Mouse (Mus musculus): Measurements from ENCODE around the gene Ak1. TPM values are rescaled to one million over a fixed set of nuclear protein-coding genes. Genes with fewer than 3 reads are reported as not detected.
A peak's percentile ranks its signal among the peaks of the same experiment; 100 is the strongest.

The Ak1 gene
- polyA plus RNA-seq, 1 experiment from 2014 or later = 31.7 TPM

DNA sequence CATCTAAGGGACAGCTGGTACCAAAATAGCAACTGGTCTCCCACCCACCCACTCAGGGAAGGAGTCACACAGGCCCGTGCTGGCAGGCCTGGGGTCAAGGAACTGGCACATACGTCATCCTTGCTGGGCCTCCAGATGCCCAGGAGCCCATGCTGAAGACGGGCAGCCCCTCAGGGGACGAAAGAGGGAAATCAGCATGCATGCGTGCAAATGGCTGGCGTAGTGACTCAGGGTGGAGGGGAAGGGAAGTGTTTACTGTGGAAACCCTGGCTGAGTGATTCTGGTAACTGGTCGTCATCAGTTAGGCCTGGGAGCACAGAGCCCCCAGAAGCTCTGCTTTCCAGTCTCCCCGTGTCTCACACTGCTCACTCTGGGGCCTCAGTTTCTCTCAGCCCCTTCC is 43.8 kb downstream of the Ak1 start:
- WGBS = 80% methylated on average over 8 of the region's 8 CpGs
- Histone ChIP-seq H3K4me1 (ENCODE audit: insufficient read depth, low read depth, low read length) (no peaks in the 10 kb centered on the region), H3K27ac (ENCODE audit: low read length) (no peak overlapping the region), H3K27me3 (replicated peaks; ENCODE audit: insufficient read depth, low read length) (no peaks in the 10 kb centered on the region), H3K4me3 (ENCODE audit: low read depth, low read length) (no peak overlapping the region), H3K9me3 (ENCODE audit: low read length) (no peaks in the 10 kb centered on the region), H3K36me3 (ENCODE audit: insufficient read depth, low read length) (peaks cover 5% of the 10 kb centered on the region; the same call in 1 of the 2 replicates), H3K4me2 (replicated peaks; ENCODE audit: low read depth, low read length) (no peak overlapping the region), H3K9ac (replicated peaks; ENCODE audit: low read depth) (no peak overlapping the region)
- no peak; the same call in 1 of the 2 replicates for ATAC-seq
- no peak for DNase-seq (ENCODE audit: low spot score)
- TF ChIP-seq EP300 (IDR thresholded peaks at IDR 0.05) (no peak), CTCF (IDR thresholded peaks at IDR 0.05) (no peak)

DNA sequence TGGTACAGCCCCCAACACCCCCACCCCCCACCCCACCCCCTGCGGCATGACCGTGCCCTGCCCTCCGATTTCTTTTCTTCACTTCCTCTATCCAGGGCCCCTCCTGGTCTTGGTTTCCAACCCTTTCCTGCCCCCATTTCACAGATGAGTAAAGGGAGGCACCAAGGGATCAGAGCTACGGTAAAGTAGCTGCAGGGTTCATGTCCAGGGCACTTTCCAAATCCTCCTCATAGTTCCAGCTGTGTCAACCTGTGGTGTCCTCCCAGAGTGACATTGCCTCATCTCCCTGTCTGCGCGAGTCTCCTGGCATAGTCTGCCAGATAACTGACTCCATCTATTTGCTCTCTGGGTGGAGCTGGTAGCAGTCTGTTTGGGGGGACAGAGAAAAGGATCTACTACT is 44.3 kb downstream of the Ak1 start:
- peaks cover 5% of the 10 kb centered on the region; the same call in 1 of the 2 replicates for H3K36me3 ChIP-seq (ENCODE audit: insufficient read depth, low read length)
- DNase-seq (ENCODE audit: low spot score) = no peak
- no peak for ATAC-seq
- no peak overlapping the region for H3K4me3 ChIP-seq (ENCODE audit: low read depth, low read length)
- no peak overlapping the region for H3K27ac ChIP-seq (ENCODE audit: low read length)
- TF ChIP-seq EP300 (IDR thresholded peaks at IDR 0.05) = no peak
- TF ChIP-seq CTCF (IDR thresholded peaks at IDR 0.05) = no peak
- no peaks in the 10 kb centered on the region for H3K4me1 ChIP-seq (ENCODE audit: insufficient read depth, low read depth, low read length)
- no peak overlapping the region for H3K4me2 ChIP-seq (replicated peaks; ENCODE audit: low read depth, low read length)
- H3K27me3 ChIP-seq (replicated peaks; ENCODE audit: insufficient read depth, low read length) = no peaks in the 10 kb centered on the region
- no peaks in the 10 kb centered on the region for H3K9me3 ChIP-seq (ENCODE audit: low read length)
- no peak overlapping the region for H3K9ac ChIP-seq (replicated peaks; ENCODE audit: low read depth)
- WGBS = 67% methylated on average over 6 of the region's 6 CpGs

DNA sequence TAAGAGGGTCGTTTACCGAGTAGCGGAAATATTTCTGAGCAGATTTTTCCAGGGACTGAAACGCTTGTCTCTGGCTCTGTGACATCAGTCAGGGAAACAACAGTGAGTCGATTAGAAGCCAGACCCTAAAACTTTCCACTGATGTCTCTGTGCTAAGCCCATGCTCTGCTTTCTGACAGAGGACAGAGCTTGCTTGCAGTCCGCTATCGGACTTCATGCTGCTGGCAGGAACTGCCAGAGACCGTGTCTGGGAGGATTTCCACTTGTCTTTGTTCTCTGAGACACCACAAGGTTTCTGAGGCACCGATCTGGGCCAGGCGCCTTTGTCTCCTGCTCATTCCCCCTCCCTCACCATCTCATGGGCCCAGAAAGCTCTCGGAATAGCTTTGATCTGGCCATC is 46.2 kb downstream of the Ak1 start:
- no peak for TF ChIP-seq EP300 (IDR thresholded peaks at IDR 0.05)
- TF ChIP-seq CTCF (IDR thresholded peaks at IDR 0.05) = no peak
- Histone ChIP-seq H3K4me3 (ENCODE audit: low read depth, low read length) (no peak overlapping the region), H3K4me2 (replicated peaks; ENCODE audit: low read depth, low read length) (no peak overlapping the region), H3K36me3 (ENCODE audit: insufficient read depth, low read length) (peaks cover 6% of the 10 kb centered on the region; the same call in 1 of the 2 replicates), H3K27me3 (replicated peaks; ENCODE audit: insufficient read depth, low read length) (no peaks in the 10 kb centered on the region), H3K27ac (ENCODE audit: low read length) (no peak overlapping the region), H3K9ac (replicated peaks; ENCODE audit: low read depth) (no peak overlapping the region), H3K4me1 (ENCODE audit: insufficient read depth, low read depth, low read length) (no peaks in the 10 kb centered on the region), H3K9me3 (ENCODE audit: low read length) (no peaks in the 10 kb centered on the region)
- no peak for DNase-seq (ENCODE audit: low spot score)
- 40% methylated on average over 11 of the region's 11 CpGs for WGBS
- peak; percentile 39 for ATAC-seq

DNA sequence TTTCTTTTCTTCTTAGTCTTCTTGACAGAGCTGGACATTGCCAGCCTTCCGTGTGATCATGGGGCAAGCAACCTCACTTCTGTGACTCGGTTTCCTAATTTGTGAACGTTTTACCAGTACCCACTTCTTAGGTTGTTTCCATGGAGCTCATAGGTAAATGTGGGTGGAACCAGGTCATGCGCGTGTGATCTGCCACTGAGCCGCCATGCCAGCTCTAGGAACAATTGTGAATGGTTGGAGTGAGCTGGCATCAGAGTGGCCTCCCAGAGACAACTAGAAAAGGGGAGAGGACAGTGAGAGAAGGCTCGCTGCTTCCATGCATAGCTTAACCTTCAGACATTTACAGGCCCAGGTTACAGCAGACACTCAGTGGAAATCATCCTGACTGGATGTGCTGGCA is 46.6 kb downstream of the Ak1 start:
- Histone ChIP-seq H3K36me3 (ENCODE audit: insufficient read depth, low read length) (peaks cover 10% of the 10 kb centered on the region; the same call in 1 of the 2 replicates), H3K4me2 (replicated peaks; ENCODE audit: low read depth, low read length) (no peak overlapping the region), H3K9me3 (ENCODE audit: low read length) (no peaks in the 10 kb centered on the region), H3K27me3 (replicated peaks; ENCODE audit: insufficient read depth, low read length) (no peaks in the 10 kb centered on the region), H3K27ac (ENCODE audit: low read length) (no peak overlapping the region), H3K4me1 (ENCODE audit: insufficient read depth, low read depth, low read length) (no peaks in the 10 kb centered on the region), H3K4me3 (ENCODE audit: low read depth, low read length) (no peak overlapping the region), H3K9ac (replicated peaks; ENCODE audit: low read depth) (no peak overlapping the region)
- no peak for ATAC-seq
- no peak for DNase-seq (ENCODE audit: low spot score)
- 86% methylated on average over 7 of the region's 7 CpGs for WGBS
- TF ChIP-seq EP300 (IDR thresholded peaks at IDR 0.05) (no peak), CTCF (IDR thresholded peaks at IDR 0.05) (no peak)

DNA sequence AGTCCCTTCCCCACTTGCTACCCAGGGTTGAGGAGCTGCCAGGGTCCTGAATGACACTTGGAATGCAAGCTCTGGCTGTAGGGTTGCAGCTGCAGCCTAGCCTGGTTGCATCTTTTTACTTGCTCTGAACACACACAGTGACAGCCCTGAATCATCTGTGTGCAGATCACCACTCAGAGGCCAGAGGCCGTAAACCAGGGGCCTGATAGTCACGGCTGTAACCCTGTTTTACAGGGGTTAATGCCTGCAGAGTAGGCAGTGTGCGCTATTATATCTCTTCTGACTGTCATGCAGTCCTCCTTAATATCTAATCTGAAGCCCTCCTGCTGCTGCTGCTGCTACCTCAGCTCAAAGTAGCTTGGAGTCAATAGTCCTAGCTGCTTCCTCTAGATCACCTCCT is 48.3 kb downstream of the Ak1 start:
- WGBS = 78% methylated on average over 3 of the region's 3 CpGs
- H3K36me3 ChIP-seq (ENCODE audit: insufficient read depth, low read length) = peaks cover 12% of the 10 kb centered on the region; the same call in 1 of the 2 replicates

DNA sequence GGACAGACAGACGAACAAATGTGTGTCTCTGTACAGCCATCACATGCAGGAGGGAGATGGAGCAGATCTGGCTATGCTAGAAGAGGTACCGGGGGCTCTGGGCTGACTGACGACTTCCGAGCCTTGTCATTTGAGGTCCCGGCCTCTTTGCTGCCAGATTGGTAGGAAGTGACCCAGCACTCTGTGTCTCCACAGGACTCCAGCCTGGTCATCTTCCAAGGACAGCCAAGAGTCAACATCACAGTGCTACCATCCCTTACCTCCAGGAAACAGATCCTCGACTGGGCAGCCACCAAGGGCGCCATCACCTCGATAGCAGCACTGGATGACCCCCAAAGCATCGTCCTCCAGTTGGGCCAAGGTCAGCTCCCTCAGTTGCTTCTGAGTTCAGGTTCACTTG is 49.6 kb downstream of the Ak1 start:
- ATAC-seq = no peak
- 85% methylated on average over 9 of the region's 9 CpGs for WGBS
- H3K4me2 ChIP-seq (replicated peaks; ENCODE audit: low read depth, low read length) = no peak overlapping the region

More for the DNA sequence above, 48.3 kb downstream of the Ak1 start:
- Histone ChIP-seq H3K4me2 (replicated peaks; ENCODE audit: low read depth, low read length) (no peak overlapping the region), H3K9ac (replicated peaks; ENCODE audit: low read depth) (no peak overlapping the region), H3K4me1 (ENCODE audit: insufficient read depth, low read depth, low read length) (no peaks in the 10 kb centered on the region), H3K4me3 (ENCODE audit: low read depth, low read length) (no peak overlapping the region), H3K27me3 (replicated peaks; ENCODE audit: insufficient read depth, low read length) (no peaks in the 10 kb centered on the region), H3K27ac (ENCODE audit: low read length) (no peak overlapping the region), H3K9me3 (ENCODE audit: low read length) (no peaks in the 10 kb centered on the region)
- ATAC-seq = no peak
- TF ChIP-seq EP300 (IDR thresholded peaks at IDR 0.05) (no peak), CTCF (IDR thresholded peaks at IDR 0.05) (no peak)
- no peak for DNase-seq (ENCODE audit: low spot score)

More for the DNA sequence above, 49.6 kb downstream of the Ak1 start:
- Histone ChIP-seq H3K4me3 (ENCODE audit: low read depth, low read length) (no peak overlapping the region), H3K36me3 (ENCODE audit: insufficient read depth, low read length) (peaks cover 17% of the 10 kb centered on the region; the same call in 1 of the 2 replicates), H3K9me3 (ENCODE audit: low read length) (no peaks in the 10 kb centered on the region), H3K4me1 (ENCODE audit: insufficient read depth, low read depth, low read length) (no peaks in the 10 kb centered on the region), H3K9ac (replicated peaks; ENCODE audit: low read depth) (no peak overlapping the region), H3K27me3 (replicated peaks; ENCODE audit: insufficient read depth, low read length) (no peaks in the 10 kb centered on the region), H3K27ac (ENCODE audit: low read length) (no peak overlapping the region)
- no peak for TF ChIP-seq EP300 (IDR thresholded peaks at IDR 0.05)
- no peak for TF ChIP-seq CTCF (IDR thresholded peaks at IDR 0.05)
- no peak for DNase-seq (ENCODE audit: low spot score)
